Mouse (Mus musculus) stomach, embryonic 16.5 days (tissue): ENCODE results near the gene Slc9a3r2. TPM values are rescaled to one million over a fixed set of nuclear protein-coding genes. Genes with fewer than 3 reads are reported as not detected.

Experiments
- ATAC-seq: fragments of 200-750 bp; cut with Nextera tagmentation; 2 replicates; pipeline ENCODE4 v1.8.0; 2017; ENCODE audit warnings: moderate number of reproducible peaks, moderate TSS enrichment; ENCODE audit not compliant: insufficient read depth, low FRiP score
- H3K27ac ChIP-seq: fragments of 300-500 bp; sonication (generic); 2 replicates; pipeline ENCODE4 v1.5.1; 2014; ENCODE audit warnings: low read length
- H3K27me3 ChIP-seq: fragments of 300-500 bp; sonication (generic); 2 replicates; pipeline ENCODE4 v1.6.1; 2014; ENCODE audit warnings: low read length, control low read depth, mixed read lengths; ENCODE audit not compliant: control insufficient read depth, insufficient read depth
- H3K36me3 ChIP-seq: fragments of 300-500 bp; sonication (generic); 2 replicates; pipeline ENCODE4 v1.6.1; 2014; ENCODE audit warnings: low read length; ENCODE audit not compliant: control insufficient read depth, insufficient read depth
- H3K4me1 ChIP-seq: fragments of 300-500 bp; sonication (generic); 2 replicates; pipeline ENCODE4 v1.6.1; 2014; ENCODE audit warnings: low read length, control low read depth, mixed read lengths; ENCODE audit not compliant: control insufficient read depth, insufficient read depth
- H3K4me2 ChIP-seq: fragments of 300-500 bp; sonication (generic); 2 replicates; pipeline ENCODE4 v1.6.1; 2014; ENCODE audit warnings: low read depth, low read length, mixed read lengths
- H3K4me3 ChIP-seq: fragments of 300-500 bp; sonication (generic); replicated peaks from 2 replicates; pipeline ENCODE4 v1.5.1; 2014; ENCODE audit warnings: mild to moderate bottlenecking, low read length
- H3K9ac ChIP-seq: fragments of 300-500 bp; sonication (generic); 2 replicates; pipeline ENCODE4 v1.6.1; 2014; ENCODE audit warnings: low read length
- H3K9me3 ChIP-seq: fragments of 300-500 bp; sonication (generic); replicated peaks from 2 replicates; pipeline ENCODE4 v1.6.1; 2016; ENCODE audit warnings: low read length, control low read depth; ENCODE audit not compliant: control insufficient read depth
- WGBS: fragments of 180-500 bp; shearing (Covaris S2); extraction: QIAGEN DNeasy Blood & Tissue Kit; methylation state at CpG from one replicate; pipeline ENCODE4 v1.1.7; 2014; 5-methylcytosine and 5-hydroxymethylcytosine counted together
- polyA plus RNA-seq: library from polyadenylated mRNA; unstranded; fragments of >200 nt; fragmentation: Nextera tagmentation; extraction: Ambion mirVana; gene quantifications from 2 replicates; pipeline ENCODE4 v1.2.1, GENCODE M21; 2015

Gene Slc9a3r2
- polyA plus RNA-seq, 1 experiment from 2014 or later = 38.0 TPM

- Histone ChIP-seq H3K4me3 (peak overlapping the region; percentile 46), H3K9ac (peak overlapping the region; percentile 60), H3K4me2 (peak overlapping the region; percentile 58), H3K36me3 (no peaks in the 10 kb centered on the region), H3K27ac (no peak overlapping the region), H3K27me3 (peaks cover 44% of the 10 kb centered on the region), H3K9me3 (no peaks in the 10 kb centered on the region), H3K4me1 (peaks cover 12% of the 10 kb centered on the region)
- no peak for ATAC-seq
- 19% methylated on average over 23 of the region's 23 CpGs for WGBS
Observed at GRCm38 (mm10) chr17:24687599-24687998, 37.5 kb upstream of the Slc9a3r2 start.

GRCm38 (mm10) chr17:24687146-24687595, 37.0 kb upstream of the Slc9a3r2 start:
- peak; percentile 65 for ATAC-seq
- no peak overlapping the region for H3K27ac ChIP-seq
- H3K36me3 ChIP-seq = no peaks in the 10 kb centered on the region
- H3K4me1 ChIP-seq = peaks cover 12% of the 10 kb centered on the region
- no peaks in the 10 kb centered on the region for H3K9me3 ChIP-seq
- peaks cover 44% of the 10 kb centered on the region for H3K27me3 ChIP-seq
- peak overlapping the region; percentile 46 for H3K4me3 ChIP-seq
- peak overlapping the region; percentile 58 for H3K4me2 ChIP-seq
- WGBS = 2% methylated on average over 25 of the region's 25 CpGs
- H3K9ac ChIP-seq = peak overlapping the region; percentile 60

- Histone ChIP-seq H3K4me3 (no peak overlapping the region), H3K36me3 (no peaks in the 10 kb centered on the region), H3K9ac (no peak overlapping the region), H3K9me3 (no peaks in the 10 kb centered on the region), H3K4me2 (no peak overlapping the region), H3K27me3 (peaks cover 44% of the 10 kb centered on the region), H3K4me1 (peaks cover 12% of the 10 kb centered on the region), H3K27ac (no peak overlapping the region)
- WGBS = 26% methylated on average over 16 of the region's 16 CpGs
- no peak for ATAC-seq
Observed at GRCm38 (mm10) chr17:24686514-24686913, 36.4 kb upstream of the Slc9a3r2 start.

GRCm38 (mm10) chr17:24677500-24678080, 27.5 kb upstream of the Slc9a3r2 start:
- H3K4me3 ChIP-seq = no peak overlapping the region
- H3K27ac ChIP-seq = peak overlapping the region; percentile 27; the same call in 1 of the 2 replicates
- no peak overlapping the region for H3K4me2 ChIP-seq
- H3K9me3 ChIP-seq = no peaks in the 10 kb centered on the region
- peak overlapping the region; percentile 11; the same call in 1 of the 2 replicates for H3K9ac ChIP-seq
- H3K4me1 ChIP-seq = peaks cover 11% of the 10 kb centered on the region; the same call in 1 of the 2 replicates
- 81% methylated on average over 24 of the region's 24 CpGs for WGBS
- peak; percentile 87 for ATAC-seq
- H3K27me3 ChIP-seq = no peaks in the 10 kb centered on the region
- H3K36me3 ChIP-seq = peaks cover 23% of the 10 kb centered on the region

- Histone ChIP-seq H3K9me3 (no peaks in the 10 kb centered on the region), H3K9ac (no peak overlapping the region), H3K27ac (no peak overlapping the region), H3K4me3 (no peak overlapping the region), H3K4me2 (no peak overlapping the region), H3K4me1 (peaks cover 18% of the 10 kb centered on the region), H3K27me3 (no peaks in the 10 kb centered on the region), H3K36me3 (peaks cover 23% of the 10 kb centered on the region)
- no peak for ATAC-seq
- 89% methylated on average over 5 of the region's 5 CpGs for WGBS
Observed at GRCm38 (mm10) chr17:24676877-24677276, 26.8 kb upstream of the Slc9a3r2 start.

GRCm38 (mm10) chr17:24676187-24676586, 26.1 kb upstream of the Slc9a3r2 start:
- Histone ChIP-seq H3K4me1 (peaks cover 25% of the 10 kb centered on the region), H3K27ac (no peak overlapping the region), H3K9ac (no peak overlapping the region), H3K27me3 (no peaks in the 10 kb centered on the region), H3K9me3 (no peaks in the 10 kb centered on the region), H3K4me2 (no peak overlapping the region), H3K36me3 (peaks cover 23% of the 10 kb centered on the region), H3K4me3 (no peak overlapping the region)
- 56% methylated on average over 2 of the region's 2 CpGs for WGBS
- ATAC-seq = no peak

GRCm38 (mm10) chr17:24674277-24674676, 24.1 kb upstream of the Slc9a3r2 start:
- no peak overlapping the region for H3K4me3 ChIP-seq
- H3K9me3 ChIP-seq = no peaks in the 10 kb centered on the region
- H3K4me2 ChIP-seq = no peak overlapping the region
- no peak overlapping the region for H3K9ac ChIP-seq
- H3K27me3 ChIP-seq = no peaks in the 10 kb centered on the region
- ATAC-seq = no peak
- peaks cover 34% of the 10 kb centered on the region for H3K4me1 ChIP-seq
- H3K27ac ChIP-seq = no peak overlapping the region
- 78% methylated on average over 7 of the region's 7 CpGs for WGBS
- H3K36me3 ChIP-seq = peaks cover 13% of the 10 kb centered on the region; the same call in 1 of the 2 replicates

GRCm38 (mm10) chr17:24672141-24672540, 22.0 kb upstream of the Slc9a3r2 start:
- Histone ChIP-seq H3K36me3 (no peaks in the 10 kb centered on the region; the same call in 1 of the 2 replicates), H3K4me2 (peak overlapping the region; percentile 35), H3K27ac (peak overlapping the region; percentile 40; the same call in 1 of the 2 replicates), H3K4me1 (peaks cover 33% of the 10 kb centered on the region), H3K4me3 (peak overlapping the region; percentile 7; the same call in 1 of the 2 replicates), H3K9me3 (no peaks in the 10 kb centered on the region), H3K27me3 (no peaks in the 10 kb centered on the region), H3K9ac (peak overlapping the region; percentile 38)
- WGBS = 10% methylated on average over 5 of the region's 5 CpGs
- no peak; the same call in 1 of the 2 replicates for ATAC-seq

GRCm38 (mm10) chr17:24671346-24671745, 21.2 kb upstream of the Slc9a3r2 start:
- Histone ChIP-seq H3K9me3 (no peaks in the 10 kb centered on the region), H3K9ac (peak overlapping the region; percentile 99), H3K4me3 (no peak overlapping the region; the same call in 1 of the 2 replicates), H3K36me3 (no peaks in the 10 kb centered on the region), H3K4me2 (peak overlapping the region; percentile 96), H3K27ac (0 out of 2 replicates have a peak overlapping the region, but pooled peaks have one; percentile 40), H3K4me1 (peaks cover 33% of the 10 kb centered on the region), H3K27me3 (no peaks in the 10 kb centered on the region)
- WGBS = 54% methylated on average over 5 of the region's 5 CpGs
- ATAC-seq = no peak
